Mouse (Mus musculus) testis, adult 2 months (tissue): ENCODE measurements around the gene Eif2d.

Experiments used
- CTCF ChIP-seq: fragments of 200-500 bp; IDR thresholded peaks from 2 replicates; pipeline ENCODE4 v1.5.1; 2012; ENCODE audit warnings: low read depth, mild to moderate bottlenecking, inconsistent platforms, low read length, moderate library complexity; ENCODE audit not compliant: control insufficient read depth, insufficient read depth, insufficient replicate concordance
- POLR2A ChIP-seq: fragments of 200-500 bp; IDR thresholded peaks from 2 replicates; pipeline ENCODE4 v1.6.1; 2012; ENCODE audit warnings: low read depth, mild to moderate bottlenecking, inconsistent platforms, low read length, moderate library complexity; ENCODE audit not compliant: control insufficient read depth

DNA sequence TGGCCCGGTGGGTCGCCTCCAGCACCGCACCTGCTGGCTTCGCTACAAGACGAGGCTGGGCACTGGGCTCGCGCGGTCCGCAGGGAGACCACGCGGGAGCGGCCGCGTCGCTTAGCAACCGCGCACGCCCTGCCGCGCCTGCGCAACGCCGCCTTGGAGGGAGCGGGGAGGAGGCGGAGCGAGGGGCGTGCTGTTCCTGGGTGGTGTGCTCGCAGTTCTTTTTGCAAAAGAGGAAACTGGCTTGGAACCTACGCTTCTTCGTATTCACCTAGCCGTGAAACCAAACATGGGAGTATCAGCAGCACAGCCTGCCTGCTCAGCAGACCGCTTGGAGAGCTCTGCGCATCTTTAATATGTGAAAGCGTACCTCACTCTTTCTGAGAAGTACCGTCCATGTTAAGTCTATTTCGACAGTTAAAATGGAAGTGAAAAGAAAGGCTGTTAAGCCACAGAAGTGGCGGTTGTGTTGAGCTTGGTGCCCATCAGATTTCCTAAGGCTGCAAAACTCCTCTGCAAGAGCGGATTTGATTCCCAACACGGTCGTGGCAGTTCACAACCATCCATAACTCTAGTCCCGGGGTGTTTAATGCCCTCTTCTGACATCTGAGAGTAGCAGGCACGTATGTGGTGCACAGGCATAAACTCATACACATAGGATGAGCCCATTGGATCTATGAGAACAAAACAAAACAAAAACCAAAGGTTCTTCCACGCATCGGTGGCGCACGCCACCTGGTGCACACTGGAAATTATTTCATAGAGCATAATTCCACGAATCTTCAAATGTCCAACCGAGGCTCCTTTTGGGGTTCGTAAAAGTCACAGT lies 14.6 kb upstream of the Eif2d start, which contains the start of gene Dyrk3:
- TF ChIP-seq CTCF (peak; percentile 21; the same call in 1 of the 2 replicates), POLR2A (peak; percentile 72)
